In the genomic region with DNA sequence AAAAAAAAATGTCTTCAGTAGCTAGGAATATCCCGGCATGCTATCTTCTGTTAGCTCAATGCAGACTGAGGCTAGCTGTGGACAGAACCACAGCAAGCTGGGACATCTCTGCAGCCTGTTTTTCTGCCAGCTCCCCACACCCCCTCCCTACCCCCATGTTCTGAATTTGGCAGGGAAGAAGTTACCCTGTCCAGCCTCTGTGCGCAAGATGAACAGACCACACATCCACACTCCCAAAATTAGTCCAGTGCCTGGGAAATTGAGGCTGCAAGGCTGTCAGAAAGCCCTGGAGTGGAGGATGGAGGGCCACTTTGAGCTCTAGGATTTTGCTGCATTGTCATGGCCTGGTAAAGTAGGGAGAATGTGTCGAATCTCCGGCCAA, we compare ENCODE assay signal across 9 mouse cellular contexts. TPM values are rescaled to one million over a fixed set of nuclear protein-coding genes. Genes with fewer than 3 reads are reported as not detected.
A peak's percentile ranks its signal among the peaks of the same experiment; 100 is the strongest.
DNase-seq lines count a peak whose midpoint lies in the region; ATAC-seq and TF ChIP-seq lines count a peak whose summit lies in the region.
"Had no signal": no experiment of that assay in that cellular context is flagged by ENCODE, and none has a peak within 500 bp of the region (broad histone marks: within the 10 kb centered on the region; RNA-seq: fewer than 3 reads in every experiment).

No protein-coding gene starts in this region.

- peak; percentile 34; the same call in 1 of the 2 replicates for ATAC-seq in lung, embryonic 16.5 days (ENCODE audit: low read depth)
- peak; percentile 14 for ATAC-seq in forebrain, embryonic 15.5 days (replicated peaks)
- peak; percentile 24 for ATAC-seq in hindbrain, postnatal 0 days
- ATAC-seq in midbrain, embryonic 15.5 days (replicated peaks), result peak; percentile 37

- H3K27me3 ChIP-seq in lung, embryonic 16.5 days (ENCODE audit: control insufficient read depth, insufficient read depth, low read depth, low read length), result peaks cover 18% of the 10 kb centered on the region; the same call in 1 of the 2 replicates
- H3K27me3 ChIP-seq in forebrain, embryonic 15.5 days, result no peaks in the 10 kb centered on the region
- no peaks in the 10 kb centered on the region for H3K27me3 ChIP-seq in hindbrain, postnatal 0 days (ENCODE audit: insufficient read depth, low read length)
- H3K27me3 ChIP-seq in midbrain, embryonic 15.5 days (replicated peaks), result no peaks in the 10 kb centered on the region

- peak overlapping the region; percentile 73 for H3K4me2 ChIP-seq in lung, embryonic 16.5 days (ENCODE audit: low read depth, low read length)
- peak overlapping the region; percentile 59 for H3K4me2 ChIP-seq in forebrain, embryonic 15.5 days (replicated peaks)
- H3K4me2 ChIP-seq in hindbrain, postnatal 0 days (ENCODE audit: low read depth, low read length), result peak overlapping the region; percentile 73
- H3K4me2 ChIP-seq in midbrain, embryonic 15.5 days, result peak overlapping the region; percentile 66

- H3K9ac ChIP-seq in lung, embryonic 16.5 days (ENCODE audit: low read length), result no peak overlapping the region; the same call in 1 of the 2 replicates
- H3K9ac ChIP-seq in forebrain, embryonic 15.5 days (replicated peaks), result peak overlapping the region; percentile 78
- H3K9ac ChIP-seq in hindbrain, postnatal 0 days (replicated peaks; ENCODE audit: low read length), result peak overlapping the region; percentile 79
- peak overlapping the region; percentile 91 for H3K9ac ChIP-seq in midbrain, embryonic 15.5 days

- peaks cover 4% of the 10 kb centered on the region; the same call in 1 of the 2 replicates for H3K4me1 ChIP-seq in lung, embryonic 16.5 days (replicated peaks; ENCODE audit: control insufficient read depth, insufficient read depth, low read length)
- peaks cover 32% of the 10 kb centered on the region for H3K4me1 ChIP-seq in forebrain, embryonic 15.5 days
- H3K4me1 ChIP-seq in hindbrain, postnatal 0 days (ENCODE audit: insufficient read depth, low read length), result peaks cover 8% of the 10 kb centered on the region; the same call in 1 of the 2 replicates
- peaks cover 33% of the 10 kb centered on the region for H3K4me1 ChIP-seq in midbrain, embryonic 15.5 days

- H3K4me3 ChIP-seq in lung, embryonic 16.5 days (ENCODE audit: low read length), result peak overlapping the region; percentile 47
- peak overlapping the region; percentile 79 for H3K4me3 ChIP-seq in forebrain, embryonic 15.5 days
- H3K4me3 ChIP-seq in hindbrain, postnatal 0 days (ENCODE audit: low read length), result peak overlapping the region; percentile 69
- H3K4me3 ChIP-seq in midbrain, embryonic 15.5 days, result peak overlapping the region; percentile 87

- no peak for DNase-seq in lung, postnatal 36 days
- DNase-seq in hindbrain, postnatal 0 days (ENCODE audit: low spot score), result peak; percentile 39
- no peak for DNase-seq in thymus, postnatal 14 days
- DNase-seq in urinary bladder, postnatal 25 days (ENCODE audit: low spot score), result no peak
- DNase-seq in kidney, postnatal 25 days, result no peak

- TF ChIP-seq CTCF in hindbrain, postnatal 0 days (IDR thresholded peaks at IDR 0.05; ENCODE audit: low read depth), result no peak

- H3K36me3 ChIP-seq in lung, embryonic 16.5 days (ENCODE audit: control insufficient read depth, insufficient read depth, low read length), result no peaks in the 10 kb centered on the region
- H3K36me3 ChIP-seq in forebrain, embryonic 15.5 days, result no peaks in the 10 kb centered on the region
- H3K36me3 ChIP-seq in hindbrain, postnatal 0 days (ENCODE audit: insufficient read depth, low read length), result no peaks in the 10 kb centered on the region
- no peaks in the 10 kb centered on the region for H3K36me3 ChIP-seq in midbrain, embryonic 15.5 days (replicated peaks)

- H3K9me3 ChIP-seq in lung, embryonic 16.5 days (ENCODE audit: control insufficient read depth, low read length), result no peaks in the 10 kb centered on the region
- no peaks in the 10 kb centered on the region for H3K9me3 ChIP-seq in forebrain, embryonic 15.5 days
- H3K9me3 ChIP-seq in hindbrain, postnatal 0 days (ENCODE audit: low read length), result no peaks in the 10 kb centered on the region
- no peaks in the 10 kb centered on the region for H3K9me3 ChIP-seq in midbrain, embryonic 15.5 days

- WGBS in lung, embryonic 16.5 days, result 27% methylated on average over 4 of the region's 4 CpGs
- 16% methylated on average over 4 of the region's 4 CpGs for WGBS in forebrain, embryonic 15.5 days
- WGBS in hindbrain, postnatal 0 days, result 5% methylated on average over 4 of the region's 4 CpGs
- WGBS in midbrain, embryonic 15.5 days, result 11% methylated on average over 4 of the region's 4 CpGs

- H3K27ac ChIP-seq in lung, embryonic 16.5 days (ENCODE audit: low read length), result no peak overlapping the region
- H3K27ac ChIP-seq in forebrain, embryonic 15.5 days (replicated peaks), result peak overlapping the region; percentile 93
- H3K27ac ChIP-seq in hindbrain, postnatal 0 days, result peak overlapping the region; percentile 94
- peak overlapping the region; percentile 96 for H3K27ac ChIP-seq in midbrain, embryonic 15.5 days

RNA-seq across cellular contexts. Expression of gene Hecw1, which starts 1.3 kb away (rescaled TPM):
- polyA plus RNA-seq in lung, embryonic 16.5 days (2015; fragmentation: Nextera tagmentation; extraction: Ambion mirVana), result 0.19 and 0.35 TPM in 2 replicates
- 42.5 and 46.5 TPM in 2 replicates for polyA plus RNA-seq in forebrain, embryonic 15.5 days (2015; fragmentation: Nextera tagmentation; extraction: Ambion mirVana)
- 95.3 and 114 TPM in 2 replicates for total RNA-seq in hindbrain, postnatal 0 days (2014; rRNA removed)
- polyA plus RNA-seq in hindbrain, postnatal 0 days (2015; fragmentation: Nextera tagmentation; extraction: Ambion mirVana), result 29.8 and 30.5 TPM in 2 replicates
- 43.3 and 50.7 TPM in 2 replicates for polyA plus RNA-seq in midbrain, embryonic 15.5 days (2015; fragmentation: Nextera tagmentation; extraction: Ambion mirVana)
- total RNA-seq: neutrophil, adult 5-6 weeks had no signal

Comparison
In these comparisons a context has a peak if more than half of its experiments do, and no peak if none do; other contexts are left out.
1. RNA of gene Hecw1, which starts 1.3 kb away (polyA plus RNA-seq): 43.3 to 50.7 TPM in midbrain, embryonic 15.5 days, 42.5 to 46.5 TPM in forebrain, embryonic 15.5 days and 29.8 to 30.5 TPM in hindbrain, postnatal 0 days; 0.19 to 0.35 TPM in lung, embryonic 16.5 days; every median in the first group is over 10 times any median in the second.
2. Peak in every context shown above with its lines, with median percentiles within 50 percentile points of each other: ATAC-seq, H3K4me2 ChIP-seq and H3K4me3 ChIP-seq.